Mouse (Mus musculus): Measurements from ENCODE around the gene Esp23. TPM values are rescaled to one million over a fixed set of nuclear protein-coding genes. Genes with fewer than 3 reads are reported as not detected.
"Not testable (repeated sequence)": the region's sequence is repeated elsewhere in the genome, so short reads cannot be mapped to it uniquely, and the experiment has no call there.

Gene Esp23
- total RNA-seq (2021), result not detected
- long read RNA-seq, experiment 1, result 0 reads
- long read RNA-seq, experiment 2, result 0 reads

DNA sequence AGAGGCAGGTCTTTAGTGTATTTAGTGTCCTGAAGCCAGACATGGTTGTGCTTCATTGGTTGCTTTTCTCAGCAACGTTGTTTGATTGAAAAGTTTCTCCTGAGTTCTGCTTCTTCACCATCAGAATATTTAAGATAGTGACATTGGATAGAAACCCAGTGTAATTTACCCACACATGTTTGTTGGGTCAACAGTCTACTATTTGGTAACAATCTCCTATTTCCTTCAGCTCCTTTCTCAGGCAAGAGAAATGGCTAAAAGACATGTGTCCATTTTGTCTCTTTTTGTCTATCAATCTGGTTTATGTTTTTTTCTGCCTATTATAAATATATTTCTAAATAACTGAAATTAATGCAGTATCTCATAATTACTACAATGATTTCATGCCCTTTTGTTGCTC lies at the start of gene Esp23:
Esp23 (minus strand) TSS at position 101 of the 400 bp plus-strand sequence.
- DNase-seq, result no peak
- intact Hi-C loops (cut with DNase I), result no loop called here

DNA sequence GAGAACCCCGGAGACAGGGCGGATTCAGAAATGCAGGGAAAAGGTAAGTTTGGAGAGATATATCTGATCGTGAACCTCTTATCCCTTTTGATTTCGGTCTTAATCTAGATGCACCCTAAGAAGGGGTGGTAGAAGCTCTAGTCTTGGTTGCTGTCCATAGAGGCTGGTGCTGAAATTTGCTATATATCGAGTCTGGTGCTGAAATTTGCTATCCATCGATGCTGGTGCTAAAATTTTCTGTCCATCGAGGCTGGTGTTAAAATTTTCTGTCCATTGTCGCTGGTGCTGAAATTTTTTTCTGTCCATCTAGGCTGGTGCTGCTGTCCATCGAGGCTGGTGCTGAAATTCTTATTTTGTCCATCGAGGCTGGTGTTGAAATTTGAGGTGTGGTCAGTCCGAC lies 30.3 kb upstream of the Esp23 start:
- DNase-seq; intact Hi-C loops (cut with DNase I): not testable (repeated sequence)

DNA sequence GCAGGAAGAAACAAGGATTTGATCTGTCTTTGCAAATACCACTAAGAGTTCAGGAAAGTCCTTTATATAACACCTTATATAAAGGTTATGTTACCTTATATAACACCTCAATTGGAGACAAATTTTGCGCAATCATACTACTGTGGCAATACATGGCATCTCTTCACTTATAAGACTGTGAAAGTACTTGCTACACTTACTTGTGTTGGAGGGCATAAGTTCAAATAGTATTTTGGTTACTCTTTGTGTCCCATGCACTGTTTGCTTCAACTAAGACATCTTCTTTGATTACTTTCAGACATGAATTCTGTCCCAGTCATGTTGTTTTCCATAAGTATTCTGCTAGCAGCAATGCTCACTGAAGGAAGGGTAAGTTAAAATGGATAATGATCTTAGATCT lies 18.2 kb upstream of the Esp23 start, which contains the start of gene Esp22:
Esp22 (plus strand) TSS at position 301 of the 400 bp plus-strand sequence.
- intact Hi-C loops (cut with DNase I), result no loop called here
- no peak for DNase-seq

DNA sequence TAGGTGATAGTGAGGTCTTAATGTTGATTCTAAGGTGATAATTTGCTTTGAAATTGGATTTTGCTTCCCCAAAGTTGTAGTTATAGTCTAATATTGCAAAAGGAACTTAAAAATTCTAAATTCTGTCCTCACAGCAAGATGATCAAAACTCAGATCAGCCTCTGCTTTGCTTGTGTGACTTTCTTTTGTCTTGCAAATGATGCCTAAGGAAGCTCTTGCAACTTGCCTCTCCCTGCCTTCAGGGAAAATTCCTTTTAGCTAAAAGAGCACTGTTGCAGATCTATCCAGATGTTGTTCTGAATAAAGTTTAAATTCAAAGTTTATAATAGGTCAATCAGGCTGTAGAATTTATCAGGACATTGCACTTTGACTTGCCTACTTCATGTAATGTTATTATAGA lies 13.2 kb downstream of the Esp23 start:
- no peak for DNase-seq
- intact Hi-C loops (cut with DNase I), result no loop called here

DNA sequence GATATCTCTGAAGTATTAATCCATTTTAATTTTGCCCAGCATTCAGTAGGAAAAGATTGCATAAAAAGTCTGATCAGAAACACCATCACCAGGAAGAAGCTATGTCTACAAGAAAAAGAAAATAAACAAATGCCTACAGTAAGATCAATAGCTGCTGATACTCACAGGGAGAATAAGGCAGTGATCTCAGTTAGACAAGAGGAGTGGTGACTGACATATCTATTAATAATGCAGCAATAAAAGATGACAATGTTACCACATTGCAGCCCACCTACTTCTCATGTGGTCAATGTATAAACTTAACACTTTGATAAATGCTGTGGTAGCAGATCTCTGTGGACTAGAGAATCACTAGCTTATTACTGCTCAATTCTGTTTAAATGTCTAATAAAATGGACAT lies 33.6 kb downstream of the Esp23 start, which contains the start of gene Gm21903:
Gm21903 (minus strand) TSS at position 101 of the 400 bp plus-strand sequence.
- no peak for DNase-seq
- intact Hi-C loops (cut with DNase I), result no loop called here

DNA sequence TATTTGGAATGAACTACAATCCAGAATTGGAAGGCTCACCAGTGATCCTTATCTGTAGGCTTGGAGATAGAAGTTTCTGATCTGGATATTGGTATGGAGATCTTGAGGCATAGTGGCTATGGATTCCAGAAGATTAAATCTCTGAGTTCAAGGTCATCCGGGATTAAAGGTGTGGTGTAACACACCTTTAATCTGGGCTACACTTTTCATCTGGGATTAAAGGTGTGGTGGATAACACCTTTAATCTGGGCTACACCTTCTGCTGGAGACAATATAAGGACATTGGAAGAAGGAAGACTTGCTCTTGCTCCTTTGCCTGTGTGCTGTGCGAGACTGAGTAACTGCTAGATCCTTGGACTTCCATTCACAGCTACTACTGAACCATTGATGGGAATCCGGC lies 40.4 kb downstream of the Esp23 start, which contains the start of gene Esp24:
Esp24 (plus strand) TSS at position 301 of the 400 bp plus-strand sequence.
- DNase-seq; intact Hi-C loops (cut with DNase I): not testable (repeated sequence)

Other genes starting within 250 kb of the Esp23 start
- not detected for gene Esp24, start 40.3 kb downstream of the Esp23 start, total RNA-seq (2021)
- gene Gm21903, start 33.7 kb downstream of the Esp23 start, total RNA-seq (2021), result not detected
- not detected for gene Esp22, start 18.3 kb upstream of the Esp23 start, total RNA-seq (2021)

Measured in gastrocnemius, postnatal 36 days (tissue).